Mouse (Mus musculus) heart, postnatal 10 days (tissue): ENCODE measurements at regions not wholly inside any gene's neighbourhood (a gene's known extent, or its start where the extent isn't known, plus 50 kb on each side); places are given as distances from the start of the nearest gene placed in this dataset.

Experiments used
- DNase-seq, 2 experiments: peaks; one replicate each; pipeline ENCODE4 v3.0.0; 2021
- intact Hi-C: fragments of 180-260 bp; cut with DNase I; formaldehyde crosslinking; loops from one replicate; pipeline ENCODE4 v1.15.1; 2025

DNA sequence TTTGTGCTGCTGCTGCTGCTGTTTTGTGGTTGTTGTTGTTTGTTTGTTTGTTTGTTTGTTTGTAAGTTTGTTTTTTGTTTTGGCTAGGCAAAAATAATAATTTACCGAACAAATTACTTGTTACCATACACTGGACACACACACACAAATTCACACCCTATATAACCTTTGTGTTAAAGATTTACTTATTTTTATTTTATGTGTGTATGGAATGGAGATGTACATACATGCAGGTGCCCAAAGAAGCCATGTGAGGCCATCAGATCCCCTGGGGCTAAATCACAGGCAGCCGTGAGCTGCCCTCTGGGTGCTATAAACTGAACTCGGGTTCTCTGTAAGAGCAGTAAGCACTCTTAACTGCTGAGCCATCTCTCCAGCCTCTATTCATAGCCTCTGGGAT, 56.0 kb downstream of the Pttg1 start:
- DNase-seq: no peak
- intact Hi-C loops: no loop called here

DNA sequence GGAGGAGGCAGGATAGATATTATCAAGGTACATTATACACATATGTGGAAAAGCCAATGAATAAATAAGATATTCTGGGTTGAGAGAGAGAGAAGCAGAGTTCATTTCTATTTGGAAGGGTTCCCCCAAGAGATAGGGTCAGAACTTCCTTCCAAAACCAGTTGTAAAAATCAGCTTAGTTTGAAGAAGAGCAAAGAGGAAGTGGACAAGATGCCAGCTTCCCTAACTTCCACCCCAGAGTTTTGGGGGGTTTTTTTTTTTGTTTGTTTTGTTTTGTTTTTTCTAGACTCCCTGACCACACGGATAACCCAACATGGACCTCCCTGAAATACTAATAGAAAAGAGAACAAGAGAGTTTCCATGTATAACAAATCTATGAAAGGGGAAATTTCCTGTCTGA, 57.7 kb downstream of the Pttg1 start:
- intact Hi-C loops: no loop called here

DNA sequence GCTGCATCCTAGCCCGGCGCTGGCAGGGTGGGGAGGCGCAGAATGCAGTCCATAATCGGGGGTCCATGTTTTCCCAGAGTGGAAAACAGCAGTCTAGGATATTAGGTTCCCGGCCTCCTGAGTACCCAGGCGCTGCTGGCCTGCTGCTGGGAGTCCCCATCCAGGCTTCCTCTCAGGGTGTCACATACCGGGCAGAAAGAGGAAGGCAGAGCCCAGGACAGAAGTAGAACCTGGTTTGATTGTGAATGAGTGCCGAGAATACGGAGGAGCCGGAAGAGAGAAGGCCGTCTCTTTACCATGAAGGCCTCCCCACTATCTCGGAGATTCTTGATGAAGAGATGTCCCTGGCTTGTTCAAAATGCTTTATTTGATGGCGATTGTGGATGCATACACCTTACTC, 64.2 kb downstream of the Pttg1 start:
- intact Hi-C loops: no loop called here
- DNase-seq: no peak

More for the DNA sequence above, 57.7 kb downstream of the Pttg1 start:
- no peak for DNase-seq

DNA sequence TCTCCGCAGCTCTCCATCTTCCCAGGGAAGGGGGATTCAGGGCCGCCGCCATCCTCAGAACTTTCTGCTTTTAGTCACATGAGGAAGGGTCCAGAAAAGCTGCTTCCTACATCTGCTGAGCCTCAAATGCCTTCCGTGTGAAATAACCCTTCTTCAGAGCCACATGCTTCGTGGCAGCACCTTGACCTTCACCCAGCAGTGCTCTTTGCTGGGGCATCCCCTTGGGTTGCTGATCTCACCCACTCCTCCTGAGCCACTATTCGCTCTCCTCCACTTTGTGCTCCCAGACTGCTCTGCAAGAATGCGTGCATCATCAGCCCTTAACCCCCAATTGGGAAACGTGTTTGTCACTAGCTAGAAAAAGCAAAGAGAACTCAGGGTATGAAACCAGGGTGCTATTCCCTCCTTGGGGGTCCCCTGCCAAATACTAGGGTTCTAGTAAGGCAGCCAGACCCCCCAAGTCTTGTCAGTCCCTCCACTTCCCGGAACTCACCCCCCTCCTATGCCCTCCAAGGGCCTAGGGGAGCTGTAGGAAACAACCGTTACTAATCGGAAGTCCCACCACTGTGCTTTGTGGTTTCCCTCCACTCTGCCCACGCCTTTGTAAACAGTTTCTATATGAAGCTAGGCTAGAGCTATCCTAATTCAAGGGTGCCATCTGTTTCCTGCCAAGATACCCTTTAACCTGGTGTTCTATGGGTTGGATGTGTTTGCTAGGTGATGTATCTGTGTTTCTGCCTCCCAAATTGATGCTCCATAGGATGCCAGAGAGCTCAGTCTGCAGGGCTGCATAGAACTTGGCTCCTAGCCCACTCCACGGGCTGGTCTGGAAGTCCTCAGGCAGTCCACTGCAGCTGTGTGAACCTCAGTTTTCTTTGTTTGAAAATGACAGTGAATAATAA, 67.4 kb downstream of the Pttg1 start:
- intact Hi-C loops: no loop called here
- DNase-seq: no peak

DNA sequence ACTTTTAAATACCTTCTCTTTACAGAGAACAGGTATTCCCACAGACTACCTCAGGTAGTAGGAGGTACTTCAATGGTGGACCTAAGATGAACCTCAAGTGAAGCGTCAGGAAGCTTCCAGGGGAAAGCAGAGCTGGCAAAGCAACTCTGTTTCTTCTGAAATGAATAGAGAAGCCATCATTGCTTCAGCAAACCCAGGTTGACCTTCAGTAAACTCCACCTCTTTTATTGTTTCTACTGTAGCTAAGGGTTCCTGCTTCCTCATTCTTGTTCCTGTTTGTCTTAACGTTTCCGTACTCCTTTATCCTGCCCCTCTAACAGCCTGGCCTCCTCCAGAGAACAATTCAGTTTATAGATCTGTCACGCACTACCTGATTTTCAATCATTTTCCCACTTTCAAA, 72.4 kb downstream of the Pttg1 start:
- no peak for DNase-seq
- intact Hi-C loops: no loop called here

DNA sequence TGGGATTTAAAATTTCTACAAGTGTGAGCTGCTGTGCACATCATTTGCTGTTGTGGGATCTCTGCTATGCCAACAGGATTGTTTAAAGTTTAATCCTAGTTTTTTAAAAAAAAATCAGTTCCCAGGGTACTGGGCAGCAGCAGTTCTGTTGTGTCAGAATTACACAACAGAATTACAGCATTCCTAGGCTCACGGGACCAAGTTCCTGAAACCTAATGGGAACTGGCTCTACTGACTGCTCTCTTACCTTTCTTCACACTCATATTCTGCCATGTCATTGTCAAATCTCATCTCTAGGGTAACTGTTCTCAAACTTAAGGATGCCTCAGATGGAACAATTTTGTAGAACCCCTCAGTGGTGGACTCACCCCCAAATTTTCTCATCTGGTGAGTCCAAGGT, 73.0 kb downstream of the Pttg1 start:
- DNase-seq: no peak
- intact Hi-C loops: no loop called here

DNA sequence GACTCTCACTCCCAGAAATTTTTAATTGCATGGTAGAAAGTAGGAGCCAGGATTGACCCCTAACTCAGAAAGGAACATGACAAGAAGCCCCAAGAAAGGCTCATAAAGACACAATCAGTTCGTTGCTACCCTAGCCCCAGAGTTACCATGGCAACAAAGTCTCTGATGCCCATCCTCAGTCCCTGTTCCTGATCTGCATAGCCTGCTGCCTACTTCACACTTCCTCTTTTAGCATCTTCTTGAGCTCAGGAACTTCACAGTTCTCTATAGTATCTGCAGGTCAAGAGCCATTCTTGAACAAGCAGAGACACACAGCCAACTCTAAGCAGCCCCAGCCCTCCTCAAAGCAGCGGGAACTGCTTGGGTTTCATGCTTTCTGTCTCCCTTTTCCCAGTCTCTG, 74.2 kb downstream of the Pttg1 start:
- intact Hi-C loops: no loop called here
- no peak for DNase-seq

DNA sequence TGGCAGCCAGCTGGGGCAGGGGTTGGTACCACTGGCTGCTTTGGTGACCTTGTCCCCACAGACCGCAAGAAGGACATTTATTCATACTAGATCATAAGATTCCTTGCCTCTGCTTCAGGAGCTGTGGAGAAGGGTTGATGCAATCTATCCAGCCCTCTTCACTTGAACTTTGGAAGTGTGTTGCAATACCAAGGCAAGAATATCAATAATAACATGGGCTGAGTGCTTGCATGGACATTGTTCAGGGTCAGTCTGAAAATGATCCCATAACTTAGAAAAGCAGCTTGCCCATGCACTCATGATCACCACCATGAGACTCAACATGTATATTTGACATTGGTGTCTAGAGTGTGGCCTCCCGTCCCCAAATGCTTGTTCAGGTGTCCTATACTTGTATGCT, 74.7 kb downstream of the Pttg1 start:
- no peak for DNase-seq
- intact Hi-C loops: no loop called here

DNA sequence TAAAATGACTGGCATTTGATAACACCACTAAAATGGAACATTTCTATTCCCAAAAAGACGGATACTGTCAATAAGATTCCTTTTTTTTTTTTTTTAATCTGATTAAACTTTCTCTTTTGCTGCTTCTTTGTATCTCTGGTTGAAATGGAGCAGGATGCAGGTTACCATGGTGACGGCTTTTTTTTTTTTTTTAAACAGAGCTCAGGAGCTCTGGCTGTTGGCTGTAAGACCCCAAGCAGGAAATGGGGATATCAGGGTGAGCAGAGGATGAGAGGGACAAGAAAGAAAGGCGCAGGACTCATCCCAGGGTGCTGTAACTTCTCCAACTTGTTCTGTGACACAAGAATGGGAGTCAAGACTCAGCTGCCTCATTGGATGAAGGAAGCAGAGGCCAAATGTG, 75.8 kb downstream of the Pttg1 start:
- DNase-seq: no peak
- intact Hi-C loops: no loop called here

DNA sequence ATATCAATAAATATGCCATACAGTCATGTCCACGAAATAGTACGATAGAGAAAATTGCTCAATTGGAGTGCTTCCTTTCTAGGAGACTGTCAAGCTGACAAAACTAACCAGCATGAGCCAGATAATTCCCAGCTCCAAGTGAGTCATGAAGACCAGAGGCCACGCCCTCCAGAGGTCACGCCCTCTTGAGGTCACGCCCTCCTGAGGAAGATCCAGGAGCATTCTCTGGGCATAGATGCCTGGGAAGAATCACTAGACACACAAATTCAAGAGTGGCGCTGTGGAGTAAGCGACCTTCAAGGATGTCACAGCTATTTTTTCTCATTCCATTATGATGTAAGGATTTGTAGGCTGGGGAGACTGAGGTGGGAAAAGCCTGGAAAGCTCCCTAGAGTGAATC, 76.5 kb downstream of the Pttg1 start:
- intact Hi-C loops: loop anchor here (2.0 kb wide), 3 partner anchors 63 to 137 kb away; no protein-coding TSS in a partner anchor
- DNase-seq: peak; percentile 13 to 25

DNA sequence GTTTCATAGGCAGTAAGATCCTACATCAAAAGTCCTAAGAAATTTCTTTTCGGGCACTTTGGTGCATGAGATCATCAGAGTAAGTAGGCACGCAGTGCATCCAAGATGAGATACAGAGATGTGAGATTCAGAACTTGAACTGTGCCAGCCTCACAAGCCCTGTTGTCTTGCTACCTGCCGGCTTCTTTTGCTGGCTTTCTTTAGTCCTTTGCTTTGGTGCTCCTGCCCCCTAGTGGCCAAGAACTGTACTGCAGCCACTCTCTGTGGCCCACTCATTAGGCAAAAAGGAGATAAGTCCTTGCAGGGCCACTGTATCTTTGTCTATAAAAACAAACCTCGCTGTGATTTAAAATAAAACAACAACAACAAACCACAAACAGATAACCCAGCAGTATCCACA, 77.5 kb downstream of the Pttg1 start:
- intact Hi-C loops: loop anchor here (1.0 to 2.0 kb wide), 4 partner anchors 64 to 349 kb away; no protein-coding TSS in a partner anchor
- peak; percentile 77 to 88 for DNase-seq

DNA sequence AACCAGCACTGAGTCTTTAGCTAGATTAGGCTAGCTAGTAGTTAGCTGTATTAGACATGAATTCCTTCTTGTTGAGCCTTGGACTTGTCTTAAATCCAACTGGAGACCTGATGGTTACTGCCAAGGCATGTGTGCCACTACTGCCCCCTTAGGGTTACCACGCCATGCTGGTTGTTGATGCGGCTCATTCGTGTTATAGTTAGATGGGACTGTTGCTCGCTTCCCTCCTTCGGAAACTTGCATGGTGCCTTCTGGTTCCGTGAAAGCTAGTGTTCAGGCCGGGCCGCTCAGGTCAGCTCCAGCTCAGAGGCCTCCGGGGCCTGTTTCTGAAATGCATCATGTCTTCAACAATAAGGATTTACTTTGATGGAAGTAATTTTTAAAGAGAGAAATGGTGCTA, 79.6 kb downstream of the Pttg1 start:
- intact Hi-C loops: no loop called here
- no peak for DNase-seq

DNA sequence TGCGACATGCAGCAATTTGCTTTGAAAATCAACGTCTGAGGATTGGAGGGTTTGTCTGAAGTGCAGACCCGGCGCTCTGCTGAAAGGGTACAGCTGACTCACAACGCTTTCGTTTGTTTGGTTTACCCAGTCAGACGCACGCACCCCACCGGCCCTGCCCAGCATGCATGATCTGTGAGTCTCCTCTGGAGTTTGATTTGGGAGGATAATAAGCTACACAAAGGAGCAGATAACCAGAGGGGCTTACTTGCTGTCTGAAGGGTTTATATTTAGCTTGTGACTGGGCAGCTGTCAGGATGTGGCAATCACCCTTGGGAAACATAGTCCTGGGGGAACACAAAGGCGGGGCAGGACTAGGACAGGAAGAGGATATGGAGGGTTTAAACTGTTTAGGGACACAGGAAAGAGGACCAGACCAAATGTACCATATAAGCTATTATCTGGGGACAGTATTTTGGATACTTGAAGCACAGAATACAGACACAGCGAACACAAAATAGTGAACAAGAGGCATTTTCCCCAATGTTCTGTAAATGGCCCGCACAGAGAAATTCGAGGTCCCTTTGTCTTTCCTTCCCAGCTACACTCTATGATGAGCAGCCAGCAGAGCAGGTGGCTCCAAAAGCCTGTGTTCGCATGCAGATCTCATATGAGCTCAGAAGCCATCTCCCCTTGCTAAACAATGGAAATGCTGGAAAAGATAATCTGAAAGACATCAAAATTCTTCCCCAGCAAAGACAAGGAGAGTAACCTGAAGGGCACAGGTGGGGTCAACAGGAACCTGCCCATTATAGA, 81.1 kb downstream of the Pttg1 start:
- peak; percentile 21 to 26 for DNase-seq
- intact Hi-C loops: no loop called here

DNA sequence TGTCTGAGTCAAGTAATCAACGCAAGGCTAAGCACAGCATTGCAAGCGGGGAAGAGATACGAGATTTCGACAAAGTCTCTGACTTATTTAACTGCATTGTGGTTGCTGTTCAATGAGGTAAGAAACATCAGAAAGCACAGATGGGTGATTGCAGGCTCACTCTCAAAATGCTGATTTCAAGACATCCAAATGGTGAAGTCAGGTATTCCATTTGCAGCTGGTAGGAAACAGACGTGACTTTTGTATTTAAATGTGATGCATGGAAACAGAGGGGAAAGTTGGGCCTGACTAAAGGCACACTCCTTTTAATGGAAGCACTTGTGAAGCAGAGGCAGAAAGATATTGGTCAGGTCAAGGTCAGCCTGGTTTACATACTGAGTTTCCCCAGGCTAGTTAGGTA, 82.5 kb downstream of the Pttg1 start:
- intact Hi-C loops: no loop called here
- DNase-seq: no peak

DNA sequence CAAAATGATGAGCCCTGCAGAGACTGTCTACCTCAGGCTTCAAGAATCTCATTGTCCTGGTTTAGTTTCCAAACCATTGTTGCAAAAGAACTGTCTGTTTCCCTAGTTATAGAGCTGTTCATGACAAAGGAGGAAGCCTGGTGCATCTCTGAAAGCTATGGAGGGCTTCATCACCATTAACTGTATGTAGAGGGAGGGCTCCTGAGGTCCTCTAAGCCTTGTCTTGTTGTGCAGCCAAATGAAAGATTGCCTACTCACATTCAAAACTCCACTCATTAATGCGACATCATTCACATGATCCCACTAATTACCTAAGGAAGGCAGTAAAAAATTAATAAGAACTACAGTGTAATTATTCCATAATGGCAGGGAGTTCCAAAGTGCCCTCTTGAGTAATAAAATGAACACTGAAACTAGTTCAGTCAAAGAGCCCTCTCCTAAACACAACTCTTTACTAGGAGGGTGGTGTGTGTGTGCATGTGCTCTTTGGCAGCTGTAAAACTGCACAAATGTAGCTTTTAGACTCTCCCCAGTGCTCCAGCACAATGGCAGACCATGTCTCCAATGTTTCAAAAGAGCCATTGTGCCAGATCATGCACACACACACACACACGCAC, 87.6 kb downstream of the Pttg1 start:
- intact Hi-C loops: no loop called here
- no peak for DNase-seq

DNA sequence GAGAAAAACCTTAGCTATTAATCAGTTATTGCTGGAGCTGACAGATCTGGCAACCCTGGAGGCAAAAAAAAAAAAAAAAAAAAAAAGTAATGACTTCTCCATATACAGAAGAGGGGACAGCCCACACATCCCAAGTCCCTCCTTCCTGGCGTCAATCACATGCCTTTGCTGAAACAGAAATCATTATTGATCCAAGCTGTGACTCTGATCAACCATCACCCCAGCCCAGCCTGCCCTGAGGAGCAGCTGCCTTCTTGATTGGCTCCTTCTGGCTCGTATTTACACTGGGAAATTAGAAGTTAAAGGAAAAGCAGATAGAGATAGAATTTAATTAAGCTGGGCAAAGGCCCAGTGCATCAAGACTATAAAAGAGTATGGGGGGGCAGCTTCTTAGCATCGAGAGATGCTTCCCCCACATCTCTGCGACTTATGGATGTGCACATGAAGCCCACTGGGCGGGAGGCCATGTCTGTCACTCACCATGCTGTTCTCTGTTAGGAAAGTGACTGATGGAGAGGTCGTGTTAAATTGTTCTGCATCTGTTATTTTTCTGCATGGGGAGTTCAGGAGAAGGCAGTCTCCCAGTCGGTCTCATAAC, 90.3 kb downstream of the Pttg1 start:
- no peak for DNase-seq
- intact Hi-C loops: no loop called here

DNA sequence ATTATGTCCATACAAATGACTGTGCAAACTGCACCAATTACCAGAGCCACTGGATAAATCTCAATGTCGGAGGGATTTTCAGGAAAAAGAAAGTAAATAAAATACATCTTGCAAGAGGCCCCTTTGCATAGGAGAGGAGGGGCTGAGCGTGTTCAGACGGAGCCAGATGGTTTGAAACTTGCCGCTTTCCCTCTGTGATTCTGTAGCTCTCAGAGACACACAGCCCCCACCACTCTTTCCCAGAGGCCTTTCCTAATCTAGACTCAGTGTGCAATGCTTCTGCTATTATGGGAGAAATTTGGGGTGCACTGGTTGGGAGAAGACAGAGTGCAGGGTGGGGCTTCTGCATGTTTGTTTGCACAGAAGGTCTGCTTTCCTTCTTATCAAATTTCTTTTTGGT, 92.5 kb downstream of the Pttg1 start:
- intact Hi-C loops: no loop called here
- DNase-seq: no peak

DNA sequence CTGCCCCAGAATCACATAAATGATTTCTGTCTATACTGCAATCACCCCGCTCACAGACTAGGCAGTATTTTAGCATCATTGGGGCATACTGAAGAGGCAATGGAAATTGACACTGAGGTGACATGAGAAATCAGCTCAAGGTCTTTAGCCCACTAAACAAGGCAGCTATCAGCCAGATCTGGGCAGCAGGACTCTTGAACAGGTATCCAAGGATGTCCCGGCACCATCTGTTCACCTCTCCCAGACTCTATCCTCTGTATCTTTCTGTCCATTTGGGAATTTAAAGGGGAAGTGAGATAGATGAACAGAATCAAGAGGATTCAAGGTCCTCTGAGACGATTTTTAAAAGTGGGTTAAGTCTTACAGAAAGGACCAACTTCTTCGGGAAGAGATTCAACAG, 112.1 kb downstream of the Pttg1 start:
- DNase-seq: no peak
- intact Hi-C loops: no loop called here
